ENCODE assay signal across 23 mouse cellular contexts in genomic region chr2:75138746-75139060, GRCm38 (mm10).
DNase-seq lines count a peak whose midpoint lies in the region; ATAC-seq lines count a peak whose summit lies in the region.
"Had no signal": no experiment of that assay in that cellular context is flagged by ENCODE, and none has a peak within 500 bp of the region (broad histone marks: within the 10 kb centered on the region; RNA-seq: fewer than 3 reads in every experiment).

No protein-coding gene starts in this region.

- no peak for DNase-seq in kidney, adult 8-10 months
- no peak for DNase-seq in embryonic facial prominence, embryonic 14.5 days (ENCODE audit: low spot score)
- peak; percentile 49 for DNase-seq in limb, embryonic 11.5 days (ENCODE audit: low spot score)
- no peak for DNase-seq in adrenal gland, adult (ENCODE audit: inconsistent age in 2 of 2, low spot score in 1 of 2)
- no peak for DNase-seq in cerebellum, adult 8-10 months
- DNase-seq: adrenal gland, adult 8-10 months; B cell, adult 2 months; cerebellum, adult 11-12 months; cerebellum, postnatal 14 days; forebrain, postnatal 0 days; gastrocnemius, postnatal 25 days; heart, adult 2 months; left cerebral cortex, postnatal 4 days; liver, embryonic 13.5 days; lung, adult 2 months; lung, postnatal 14 days had no signal

- peak overlapping the region; percentile 18; the same call in 1 of the 2 replicates for H3K4me2 ChIP-seq in kidney, embryonic 15.5 days
- H3K4me2 ChIP-seq in embryonic facial prominence, embryonic 14.5 days (ENCODE audit: low read depth, low read length), result peak overlapping the region; percentile 6
- H3K4me2 ChIP-seq in limb, embryonic 11.5 days (ENCODE audit: low read depth, severe bottlenecking), result peak overlapping the region; percentile 24; the same call in 1 of the 2 replicates
- H3K4me2 ChIP-seq in neural tube, embryonic 14.5 days (ENCODE audit: low read depth, low read length), result peak overlapping the region; percentile 1; the same call in 1 of the 2 replicates
- H3K4me2 ChIP-seq: hindbrain, embryonic 12.5 days; liver, embryonic 13.5 days had no signal

- H3K4me1 ChIP-seq in kidney, embryonic 15.5 days, result peaks cover 36% of the 10 kb centered on the region
- H3K4me1 ChIP-seq in embryonic facial prominence, embryonic 14.5 days (ENCODE audit: control insufficient read depth, insufficient read depth, low read length), result no peaks in the 10 kb centered on the region; the same call in 1 of the 2 replicates
- peaks cover 17% of the 10 kb centered on the region for H3K4me1 ChIP-seq in limb, embryonic 11.5 days (ENCODE audit: control insufficient read depth, insufficient read depth, low read length)
- H3K4me1 ChIP-seq in neural tube, embryonic 14.5 days (ENCODE audit: control insufficient read depth, insufficient read depth, low read length), result no peaks in the 10 kb centered on the region; the same call in 1 of the 2 replicates

- no peaks in the 10 kb centered on the region for H3K36me3 ChIP-seq in kidney, embryonic 15.5 days
- H3K36me3 ChIP-seq in embryonic facial prominence, embryonic 14.5 days (ENCODE audit: control insufficient read depth, insufficient read depth, low read length), result no peaks in the 10 kb centered on the region
- no peaks in the 10 kb centered on the region for H3K36me3 ChIP-seq in limb, embryonic 11.5 days (ENCODE audit: control insufficient read depth, insufficient read depth, low read length)
- H3K36me3 ChIP-seq in neural tube, embryonic 14.5 days (ENCODE audit: control insufficient read depth, insufficient read depth, low read length), result no peaks in the 10 kb centered on the region
- H3K36me3 ChIP-seq: forebrain, embryonic 10.5 days; hindbrain, embryonic 12.5 days; liver, embryonic 13.5 days; midbrain, embryonic 12.5 days had no signal

- peaks cover 35% of the 10 kb centered on the region for H3K27me3 ChIP-seq in kidney, embryonic 15.5 days
- peaks cover 65% of the 10 kb centered on the region for H3K27me3 ChIP-seq in embryonic facial prominence, embryonic 14.5 days (replicated peaks; ENCODE audit: control insufficient read depth, insufficient read depth, low read length)
- peaks cover 28% of the 10 kb centered on the region for H3K27me3 ChIP-seq in limb, embryonic 11.5 days (ENCODE audit: control insufficient read depth, insufficient read depth, low read length)
- H3K27me3 ChIP-seq in neural tube, embryonic 14.5 days (ENCODE audit: control insufficient read depth, insufficient read depth, low read length), result no peaks in the 10 kb centered on the region

- no peak for ATAC-seq in kidney, embryonic 15.5 days (replicated peaks; ENCODE audit: low FRiP score)
- no peak for ATAC-seq in embryonic facial prominence, embryonic 14.5 days (ENCODE audit: low read depth)
- ATAC-seq in limb, embryonic 11.5 days (ENCODE audit: insufficient number of reproducible peaks, low FRiP score, low TSS enrichment, low read depth), result no peak
- no peak for ATAC-seq in neural tube, embryonic 14.5 days (ENCODE audit: low read depth)
- ATAC-seq: intestine, postnatal 0 days had no signal

- 31% methylated on average over 9 of the region's 9 CpGs for WGBS in kidney, embryonic 15.5 days
- WGBS in embryonic facial prominence, embryonic 14.5 days, result 28% methylated on average over 9 of the region's 9 CpGs
- 12% methylated on average over 9 of the region's 9 CpGs for WGBS in limb, embryonic 11.5 days
- 25% methylated on average over 9 of the region's 9 CpGs for WGBS in neural tube, embryonic 14.5 days

- H3K4me3 ChIP-seq in kidney, embryonic 15.5 days (replicated peaks), result 0 out of 2 replicates have a peak overlapping the region, but pooled peaks have one; percentile 3
- H3K4me3 ChIP-seq in embryonic facial prominence, embryonic 14.5 days (ENCODE audit: low read depth, low read length), result 0 out of 2 replicates have a peak overlapping the region, but pooled peaks have one; percentile 0
- no peak overlapping the region for H3K4me3 ChIP-seq in limb, embryonic 11.5 days (ENCODE audit: low read depth, low read length)
- no peak overlapping the region for H3K4me3 ChIP-seq in neural tube, embryonic 14.5 days (ENCODE audit: low read depth, low read length)
- H3K4me3 ChIP-seq: heart, adult 2 months; hindbrain, embryonic 12.5 days; left cerebral cortex, adult 2 months; liver, embryonic 13.5 days; midbrain, embryonic 12.5 days had no signal

- H3K9me3 ChIP-seq in kidney, embryonic 15.5 days (replicated peaks), result no peaks in the 10 kb centered on the region
- no peaks in the 10 kb centered on the region for H3K9me3 ChIP-seq in embryonic facial prominence, embryonic 14.5 days (ENCODE audit: control insufficient read depth, low read length)
- H3K9me3 ChIP-seq in limb, embryonic 11.5 days (ENCODE audit: control insufficient read depth, low read length), result no peaks in the 10 kb centered on the region
- H3K9me3 ChIP-seq in neural tube, embryonic 14.5 days (ENCODE audit: control insufficient read depth, low read length), result no peaks in the 10 kb centered on the region
- H3K9me3 ChIP-seq: forebrain, embryonic 10.5 days; hindbrain, embryonic 12.5 days; liver, embryonic 13.5 days; midbrain, embryonic 12.5 days had no signal

- H3K27ac ChIP-seq in kidney, embryonic 15.5 days, result no peak overlapping the region
- H3K27ac ChIP-seq in embryonic facial prominence, embryonic 14.5 days (replicated peaks; ENCODE audit: low read depth, low read length), result no peak overlapping the region
- no peak overlapping the region for H3K27ac ChIP-seq in limb, embryonic 11.5 days (replicated peaks; ENCODE audit: low read depth, low read length)
- no peak overlapping the region for H3K27ac ChIP-seq in neural tube, embryonic 14.5 days (ENCODE audit: low read depth, low read length)
- H3K27ac ChIP-seq: forebrain, embryonic 10.5 days; heart, adult 2 months; hindbrain, embryonic 12.5 days; left cerebral cortex, adult 2 months; liver, embryonic 13.5 days; midbrain, embryonic 12.5 days had no signal

- H3K9ac ChIP-seq in kidney, embryonic 15.5 days, result no peak overlapping the region
- H3K9ac ChIP-seq in embryonic facial prominence, embryonic 14.5 days (ENCODE audit: low read depth, low read length), result no peak overlapping the region
- H3K9ac ChIP-seq in limb, embryonic 11.5 days (ENCODE audit: low read length), result no peak overlapping the region
- no peak overlapping the region for H3K9ac ChIP-seq in neural tube, embryonic 14.5 days (replicated peaks; ENCODE audit: low read depth, low read length)
- H3K9ac ChIP-seq: forebrain, postnatal 0 days; hindbrain, embryonic 12.5 days; liver, embryonic 13.5 days; midbrain, embryonic 12.5 days had no signal

Comparison
In these comparisons a context has a peak if more than half of its experiments do, and no peak if none do; other contexts are left out.
1. H3K4me3 ChIP-seq: peak in kidney, embryonic 15.5 days (single experiment) and embryonic facial prominence, embryonic 14.5 days (single experiment); none in limb, embryonic 11.5 days (single experiment) and neural tube, embryonic 14.5 days (single experiment).
2. Peak in every context shown above with its lines, with median percentiles within 50 percentile points of each other: H3K4me2 ChIP-seq.